Mouse (Mus musculus) embryonic facial prominence, embryonic 10.5 days (tissue): ENCODE measurements around the gene Camta1. TPM values are rescaled to one million over a fixed set of nuclear protein-coding genes. Genes with fewer than 3 reads are reported as not detected.

Source experiments
- DNase-seq: peaks from one replicate; pipeline ENCODE4 v3.0.0-alpha.2; 2017; ENCODE audit warnings: low spot score
- H3K27ac ChIP-seq: fragments of 300-500 bp; sonication (generic); replicated peaks from 2 replicates; pipeline ENCODE4 v1.5.1; 2016; ENCODE audit warnings: mild to moderate bottlenecking
- H3K27me3 ChIP-seq: fragments of 300-500 bp; sonication (generic); replicated peaks from 2 replicates; pipeline ENCODE4 v1.6.1; 2016; ENCODE audit warnings: low read depth, mild to moderate bottlenecking; ENCODE audit not compliant: poor library complexity, severe bottlenecking
- H3K36me3 ChIP-seq: fragments of 300-500 bp; sonication (generic); replicated peaks from 2 replicates; pipeline ENCODE4 v1.6.1; 2016; ENCODE audit warnings: mild to moderate bottlenecking, moderate library complexity
- H3K4me1 ChIP-seq: fragments of 300-500 bp; sonication (generic); 2 replicates; pipeline ENCODE4 v1.6.1; 2016
- H3K4me3 ChIP-seq: fragments of 300-500 bp; sonication (generic); 2 replicates; pipeline ENCODE4 v1.5.1; 2016; ENCODE audit warnings: mild to moderate bottlenecking, moderate library complexity
- H3K9me3 ChIP-seq: fragments of 300-500 bp; sonication (generic); 2 replicates; pipeline ENCODE4 v1.6.1; 2016; ENCODE audit warnings: mild to moderate bottlenecking
- WGBS: fragments of 180-500 bp; shearing (Covaris S2); methylation state at CpG from one replicate; pipeline ENCODE4 v1.1.7; 2016; 5-methylcytosine and 5-hydroxymethylcytosine counted together
- polyA plus RNA-seq: library from polyadenylated mRNA; unstranded; fragments of >200 nt; fragmentation: Nextera tagmentation; extraction: Ambion mirVana; gene quantifications from 2 replicates; pipeline ENCODE4 v1.2.1, GENCODE M21; 2016

Gene Camta1
- polyA plus RNA-seq, 1 experiment from 2014 or later, result 110 TPM

DNA sequence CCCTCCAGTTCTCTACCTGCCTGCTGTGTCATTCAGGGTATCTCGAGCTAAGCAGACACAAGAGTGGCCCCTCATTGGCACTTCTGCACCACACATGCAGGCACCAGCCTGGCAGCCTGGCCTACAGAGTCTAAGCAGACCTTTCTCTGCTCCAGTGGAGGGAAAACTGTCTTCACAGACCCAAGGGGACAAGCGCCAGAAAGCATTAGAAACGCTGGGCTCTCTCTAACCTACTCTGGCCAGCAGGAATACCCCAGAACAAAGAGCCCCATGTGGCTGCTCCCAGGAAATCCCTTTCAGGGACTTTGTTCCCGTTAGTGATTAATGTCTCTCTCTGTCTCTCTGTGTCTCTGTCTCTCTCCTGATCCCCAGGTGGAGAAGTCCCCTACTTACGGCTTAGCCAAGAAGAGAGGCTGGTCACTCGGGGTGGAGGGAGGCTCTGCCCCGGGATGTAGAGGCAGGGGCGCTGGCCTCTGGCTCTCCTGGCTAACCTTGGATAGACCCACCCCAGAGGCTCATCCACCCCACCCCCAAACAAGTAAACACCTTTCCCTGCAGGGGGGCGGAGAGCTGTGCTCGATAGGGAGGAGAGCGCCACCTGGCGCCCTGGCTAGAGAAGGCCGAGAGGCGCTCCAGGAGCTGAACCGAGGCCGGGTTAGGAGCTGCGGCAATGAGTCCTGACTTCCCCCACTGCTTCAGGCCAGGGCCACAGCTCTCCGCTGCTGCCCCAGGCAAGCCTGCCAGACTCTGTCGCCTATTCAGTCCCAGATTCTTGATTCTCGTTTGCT lies 722.4 kb downstream of the Camta1 start:
- peak overlapping the region; percentile 76 for H3K27ac ChIP-seq
- peaks cover 8% of the 10 kb centered on the region; the same call in 1 of the 2 replicates for H3K9me3 ChIP-seq
- peaks cover 39% of the 10 kb centered on the region for H3K4me1 ChIP-seq
- H3K27me3 ChIP-seq, result peaks cover 48% of the 10 kb centered on the region
- peak; percentile 86 for DNase-seq
- H3K4me3 ChIP-seq, result peak overlapping the region; percentile 42
- no peaks in the 10 kb centered on the region for H3K36me3 ChIP-seq
- WGBS, result 4% methylated on average over 20 of the region's 20 CpGs

DNA sequence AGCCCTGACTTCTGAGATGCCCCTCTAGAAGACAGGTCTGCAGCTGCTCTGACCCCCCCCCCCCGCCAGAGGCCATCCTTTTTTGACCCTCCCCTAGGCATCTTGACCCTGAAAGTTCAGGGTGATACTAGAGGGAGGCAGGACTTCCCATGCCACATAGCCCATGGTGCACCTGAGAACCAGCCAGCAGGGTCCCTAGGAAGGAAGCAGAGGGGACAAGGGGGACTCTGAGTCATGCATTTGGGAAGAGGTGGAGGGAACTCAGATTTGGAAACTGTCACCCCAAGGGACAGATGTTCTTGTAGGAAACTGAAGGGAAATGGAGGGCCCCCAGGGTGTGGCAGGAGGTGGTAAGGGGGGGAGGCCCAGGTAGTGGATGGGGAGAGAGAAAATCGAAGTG lies 723.1 kb downstream of the Camta1 start:
- 0 out of 2 replicates have a peak overlapping the region, but pooled peaks have one; percentile 3 for H3K27ac ChIP-seq
- H3K36me3 ChIP-seq, result no peaks in the 10 kb centered on the region
- no peak for DNase-seq
- no peak overlapping the region for H3K4me3 ChIP-seq
- peaks cover 48% of the 10 kb centered on the region for H3K27me3 ChIP-seq
- WGBS, result 17% methylated on average over 2 of the region's 2 CpGs
- peaks cover 39% of the 10 kb centered on the region for H3K4me1 ChIP-seq
- 0 out of 2 replicates have a peak, but pooled peaks cover 2% of the 10 kb centered on the region for H3K9me3 ChIP-seq

DNA sequence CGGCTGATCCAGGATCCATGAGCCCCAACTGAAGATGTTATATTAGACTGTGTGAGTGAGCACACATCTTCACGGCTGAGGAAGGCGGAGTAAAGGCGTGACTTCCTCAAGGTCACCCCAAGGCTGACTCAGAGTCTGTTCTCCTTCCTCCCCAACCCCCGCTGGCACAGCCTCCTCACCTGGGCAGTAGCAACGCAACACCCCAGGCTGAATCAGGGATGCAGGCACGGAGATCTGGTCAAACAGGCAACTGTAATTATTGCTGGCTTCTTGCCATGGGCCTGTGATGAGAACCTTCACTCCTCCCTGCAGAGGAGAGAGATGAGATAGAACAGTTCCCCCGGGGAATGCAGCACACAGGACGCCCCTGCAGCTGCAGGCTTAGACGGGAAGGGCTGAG lies 723.5 kb downstream of the Camta1 start:
- 39% methylated on average over 10 of the region's 10 CpGs for WGBS

DNA sequence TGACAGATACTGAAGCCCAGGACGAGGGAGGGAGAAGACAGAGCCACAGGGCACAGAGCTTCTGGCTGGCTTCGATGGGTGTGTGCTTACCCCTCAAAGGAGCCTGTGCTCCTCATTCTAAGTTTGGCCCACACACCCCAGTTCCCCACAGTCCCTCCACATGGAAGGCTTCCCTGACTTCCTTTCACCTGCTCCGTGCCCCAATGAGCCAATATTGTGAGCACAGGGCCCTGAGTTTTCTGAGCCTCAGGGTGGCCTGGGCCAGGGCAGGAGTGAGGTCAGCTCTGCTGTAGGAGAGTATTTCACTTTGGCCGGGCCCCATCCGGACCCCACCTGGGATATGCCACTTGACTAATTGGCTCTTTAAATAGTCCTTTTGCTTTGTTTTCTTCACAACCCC lies 724.0 kb downstream of the Camta1 start:
- DNase-seq, result no peak
- WGBS, result 60% methylated on average over 5 of the region's 5 CpGs
- Histone ChIP-seq H3K36me3 (no peaks in the 10 kb centered on the region), H3K27me3 (peaks cover 48% of the 10 kb centered on the region), H3K4me3 (no peak overlapping the region), H3K27ac (no peak overlapping the region), H3K4me1 (peaks cover 40% of the 10 kb centered on the region), H3K9me3 (no peaks in the 10 kb centered on the region)

More for the DNA sequence above, 723.5 kb downstream of the Camta1 start:
- Histone ChIP-seq H3K4me3 (no peak overlapping the region), H3K4me1 (peaks cover 39% of the 10 kb centered on the region), H3K27me3 (peaks cover 48% of the 10 kb centered on the region), H3K9me3 (no peaks in the 10 kb centered on the region), H3K27ac (no peak overlapping the region), H3K36me3 (no peaks in the 10 kb centered on the region)
- no peak for DNase-seq

DNA sequence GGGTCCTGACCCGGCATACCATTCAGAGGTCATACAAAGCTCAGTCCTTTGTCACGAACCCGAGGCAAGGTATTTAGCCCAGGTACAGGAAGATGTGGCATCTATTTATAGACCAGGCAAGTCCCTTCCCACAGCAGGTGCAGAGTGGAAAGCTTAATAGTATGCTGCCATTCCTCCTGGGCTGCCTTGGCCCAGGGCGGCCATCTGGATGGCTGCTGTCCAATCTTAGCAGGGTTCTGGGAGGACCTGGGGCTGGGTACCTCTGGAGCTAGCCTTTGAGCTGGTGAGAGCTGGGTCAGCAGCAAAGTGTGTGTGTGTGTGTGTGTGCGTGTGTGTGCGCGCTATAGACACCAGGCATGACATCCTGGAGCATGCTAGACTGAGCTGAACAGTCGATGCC lies 726.2 kb downstream of the Camta1 start:
- Histone ChIP-seq H3K9me3 (no peaks in the 10 kb centered on the region), H3K4me3 (no peak overlapping the region), H3K27ac (no peak overlapping the region), H3K4me1 (peaks cover 43% of the 10 kb centered on the region), H3K36me3 (no peaks in the 10 kb centered on the region), H3K27me3 (peaks cover 44% of the 10 kb centered on the region)
- no peak for DNase-seq
- 85% methylated on average over 8 of the region's 8 CpGs for WGBS

DNA sequence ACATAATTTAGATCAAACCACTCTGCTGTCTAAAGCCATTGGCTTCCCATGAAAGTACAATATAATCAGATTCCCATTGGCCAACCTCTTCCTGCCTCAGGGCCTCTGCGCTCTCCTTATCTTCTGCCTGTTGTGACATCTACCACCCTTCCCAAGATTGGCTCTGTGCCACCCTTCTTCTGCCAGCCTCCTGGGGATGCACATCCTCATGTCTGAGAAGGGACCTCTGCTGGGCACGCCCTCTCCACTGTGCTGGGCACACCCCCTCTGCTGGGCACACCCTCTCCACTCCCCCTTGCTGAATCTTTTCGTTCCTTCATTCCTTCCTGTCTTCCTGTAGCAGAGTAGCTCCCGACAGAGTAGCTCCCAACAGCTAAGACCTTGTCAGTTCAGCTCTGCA lies 727.9 kb downstream of the Camta1 start:
- no peak overlapping the region for H3K4me3 ChIP-seq
- H3K27ac ChIP-seq, result no peak overlapping the region
- 76% methylated on average over 4 of the region's 4 CpGs for WGBS
- no peaks in the 10 kb centered on the region for H3K36me3 ChIP-seq
- H3K4me1 ChIP-seq, result peaks cover 39% of the 10 kb centered on the region
- H3K27me3 ChIP-seq, result peaks cover 36% of the 10 kb centered on the region
- DNase-seq, result no peak
- no peaks in the 10 kb centered on the region for H3K9me3 ChIP-seq

DNA sequence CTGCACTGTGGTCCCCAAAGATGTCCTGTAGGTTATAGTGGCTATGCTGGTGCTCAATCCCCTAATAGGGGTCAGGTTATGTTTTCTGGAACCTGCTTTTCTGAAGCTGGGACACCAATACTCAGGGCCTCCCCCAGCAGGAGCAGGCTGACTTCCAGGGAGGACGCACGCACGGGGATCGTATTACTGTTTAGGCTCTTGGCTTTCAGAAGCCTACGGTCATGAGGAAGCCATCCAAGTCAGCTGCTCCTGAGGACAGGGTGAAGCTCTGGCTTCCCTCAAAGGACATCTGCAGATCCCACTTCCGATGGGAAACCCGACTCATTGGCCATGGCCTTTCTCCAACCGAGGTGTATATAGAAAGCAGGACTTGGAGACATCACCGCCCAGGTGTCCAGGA lies 729.2 kb downstream of the Camta1 start:
- no peaks in the 10 kb centered on the region for H3K36me3 ChIP-seq
- peaks cover 38% of the 10 kb centered on the region for H3K4me1 ChIP-seq
- no peaks in the 10 kb centered on the region for H3K9me3 ChIP-seq
- peaks cover 25% of the 10 kb centered on the region for H3K27me3 ChIP-seq
- no peak for DNase-seq
- no peak overlapping the region for H3K4me3 ChIP-seq
- 76% methylated on average over 9 of the region's 9 CpGs for WGBS
- H3K27ac ChIP-seq, result no peak overlapping the region

DNA sequence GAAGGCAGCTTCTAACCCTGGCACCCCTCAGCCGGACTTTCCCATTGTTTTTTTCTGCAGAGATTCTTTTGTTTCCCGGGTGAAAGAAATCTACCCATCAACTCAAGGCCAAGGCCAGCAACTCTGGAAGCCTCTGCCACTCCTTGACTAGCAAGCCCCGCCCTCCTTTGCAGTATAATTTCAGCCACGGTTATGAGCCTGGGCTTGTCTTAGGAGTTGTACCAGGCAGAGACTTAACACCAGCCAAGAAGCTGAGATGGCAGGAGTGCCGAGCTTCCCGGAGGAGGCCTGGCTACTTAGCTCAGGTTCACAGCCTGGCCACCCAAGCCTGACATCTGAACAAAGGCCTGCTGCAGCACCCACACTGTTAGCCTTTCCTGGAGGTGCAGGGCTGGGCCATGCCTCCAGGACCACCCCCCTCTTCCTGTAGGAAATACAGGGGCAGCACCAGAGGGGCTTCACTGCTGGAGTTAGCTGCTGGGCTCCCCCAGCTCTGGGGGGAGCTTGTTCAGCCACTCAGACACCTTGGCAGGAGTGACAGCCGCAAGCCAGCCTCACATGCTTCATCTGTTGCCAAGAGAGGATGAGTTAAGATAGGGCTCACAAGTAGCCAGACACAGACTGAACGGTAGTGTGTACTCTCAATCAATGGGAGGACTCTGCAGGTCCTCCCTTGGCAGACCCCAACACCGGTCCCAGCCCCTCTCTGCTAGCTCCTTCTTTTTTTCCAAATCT lies 730.8 kb downstream of the Camta1 start:
- Histone ChIP-seq H3K27ac (peak overlapping the region; percentile 72), H3K4me1 (peaks cover 45% of the 10 kb centered on the region), H3K9me3 (no peaks in the 10 kb centered on the region), H3K27me3 (peaks cover 21% of the 10 kb centered on the region), H3K4me3 (no peak overlapping the region), H3K36me3 (peaks cover 11% of the 10 kb centered on the region; the same call in 1 of the 2 replicates)
- no peak for DNase-seq
- WGBS, result 67% methylated on average over 9 of the region's 9 CpGs

DNA sequence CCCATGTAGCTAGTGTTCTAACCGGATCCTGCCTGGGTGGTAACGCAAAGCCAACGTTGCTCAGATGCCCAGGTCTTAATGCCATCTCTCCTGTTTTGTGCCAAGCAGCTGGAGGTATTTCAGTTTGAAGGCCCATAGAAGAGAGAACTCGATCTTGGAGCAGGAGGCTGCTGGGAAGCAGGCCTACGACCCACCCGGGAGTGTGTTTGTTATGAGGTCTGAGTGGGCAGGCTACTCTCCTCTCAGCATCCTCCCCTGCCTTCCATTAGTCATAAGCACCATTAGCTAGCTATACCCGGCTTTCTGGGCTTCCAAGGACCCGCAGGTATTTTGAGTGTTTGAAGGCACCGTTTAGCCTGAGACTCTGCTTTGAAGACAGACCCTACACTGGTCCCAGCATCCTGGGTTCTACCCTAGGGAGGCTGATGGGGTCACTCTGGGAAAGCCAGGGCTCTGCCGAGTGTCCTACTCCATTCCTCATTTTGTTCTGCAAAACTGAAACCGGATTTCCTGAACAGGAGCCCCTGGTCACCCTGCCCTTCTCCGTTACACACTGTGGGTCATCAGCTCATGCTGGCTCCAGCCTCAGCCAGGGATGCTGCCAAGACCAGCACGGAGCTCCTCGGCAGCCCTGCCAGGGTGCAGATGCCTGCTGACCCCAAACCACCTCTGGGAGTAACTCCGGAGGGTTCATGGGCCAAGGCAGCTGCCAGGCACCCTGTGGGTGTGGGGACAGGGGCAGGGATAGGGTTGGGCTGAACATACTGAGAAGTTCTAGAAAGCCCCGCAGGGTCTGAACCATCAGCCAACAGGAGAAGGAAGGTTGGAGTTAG lies 731.7 kb downstream of the Camta1 start:
- DNase-seq, result no peak
- H3K27ac ChIP-seq, result peak overlapping the region; percentile 99
- 73% methylated on average over 16 of the region's 16 CpGs for WGBS
- peaks cover 16% of the 10 kb centered on the region for H3K27me3 ChIP-seq
- peaks cover 45% of the 10 kb centered on the region for H3K4me1 ChIP-seq
- peak overlapping the region; percentile 78 for H3K4me3 ChIP-seq
- H3K9me3 ChIP-seq, result no peaks in the 10 kb centered on the region
- H3K36me3 ChIP-seq, result peaks cover 21% of the 10 kb centered on the region

DNA sequence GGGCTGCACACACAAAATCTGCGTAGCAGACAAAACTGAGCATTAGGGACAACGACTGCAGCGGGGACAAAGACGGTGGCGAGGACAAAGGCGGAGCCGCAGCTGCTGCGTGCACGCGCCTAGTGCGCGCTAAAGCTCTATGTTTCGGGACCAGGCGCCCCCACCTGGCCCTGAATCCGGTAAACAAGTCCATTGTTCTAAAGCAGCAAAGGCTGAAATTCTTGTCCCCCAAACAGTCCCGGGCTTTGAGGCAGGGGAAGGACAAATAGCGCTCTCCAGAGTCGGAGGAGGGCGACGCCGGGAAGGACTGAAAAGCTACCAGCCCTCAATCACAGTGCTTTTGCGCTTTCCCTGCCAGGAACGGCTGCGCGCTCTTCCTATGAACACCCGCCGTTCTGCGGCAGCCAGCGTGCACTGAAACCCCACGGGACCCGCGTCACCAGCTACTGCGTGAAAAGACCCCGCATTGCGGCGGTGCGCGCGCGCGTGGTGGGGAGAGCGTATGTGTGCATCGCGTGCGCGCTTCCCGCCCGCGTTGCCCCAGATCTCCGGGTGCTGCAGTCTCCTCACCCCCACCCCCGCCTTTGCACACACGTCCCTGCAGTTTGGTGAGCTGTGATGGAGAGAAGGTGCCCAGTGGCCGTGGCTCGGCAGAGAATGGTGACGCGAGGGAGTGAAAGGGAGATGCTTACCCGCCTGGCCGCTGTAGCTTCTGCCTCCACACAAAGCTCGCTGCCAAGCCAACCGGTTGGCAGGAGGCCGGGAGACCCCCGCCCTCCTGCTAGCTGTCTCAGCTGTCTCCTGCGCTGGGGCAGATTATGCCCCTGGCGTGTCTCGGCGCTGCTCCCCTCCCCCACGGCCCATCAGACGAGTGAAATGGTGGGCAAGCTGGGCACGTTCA lies 732.8 kb downstream of the Camta1 start:
- peak; percentile 88 for DNase-seq
- under 1% methylated on average over 69 of the region's 69 CpGs for WGBS
- Histone ChIP-seq H3K4me3 (peak overlapping the region; percentile 78), H3K9me3 (no peaks in the 10 kb centered on the region), H3K36me3 (peaks cover 32% of the 10 kb centered on the region), H3K27me3 (peaks cover 16% of the 10 kb centered on the region), H3K27ac (peak overlapping the region; percentile 99), H3K4me1 (peaks cover 45% of the 10 kb centered on the region)

DNA sequence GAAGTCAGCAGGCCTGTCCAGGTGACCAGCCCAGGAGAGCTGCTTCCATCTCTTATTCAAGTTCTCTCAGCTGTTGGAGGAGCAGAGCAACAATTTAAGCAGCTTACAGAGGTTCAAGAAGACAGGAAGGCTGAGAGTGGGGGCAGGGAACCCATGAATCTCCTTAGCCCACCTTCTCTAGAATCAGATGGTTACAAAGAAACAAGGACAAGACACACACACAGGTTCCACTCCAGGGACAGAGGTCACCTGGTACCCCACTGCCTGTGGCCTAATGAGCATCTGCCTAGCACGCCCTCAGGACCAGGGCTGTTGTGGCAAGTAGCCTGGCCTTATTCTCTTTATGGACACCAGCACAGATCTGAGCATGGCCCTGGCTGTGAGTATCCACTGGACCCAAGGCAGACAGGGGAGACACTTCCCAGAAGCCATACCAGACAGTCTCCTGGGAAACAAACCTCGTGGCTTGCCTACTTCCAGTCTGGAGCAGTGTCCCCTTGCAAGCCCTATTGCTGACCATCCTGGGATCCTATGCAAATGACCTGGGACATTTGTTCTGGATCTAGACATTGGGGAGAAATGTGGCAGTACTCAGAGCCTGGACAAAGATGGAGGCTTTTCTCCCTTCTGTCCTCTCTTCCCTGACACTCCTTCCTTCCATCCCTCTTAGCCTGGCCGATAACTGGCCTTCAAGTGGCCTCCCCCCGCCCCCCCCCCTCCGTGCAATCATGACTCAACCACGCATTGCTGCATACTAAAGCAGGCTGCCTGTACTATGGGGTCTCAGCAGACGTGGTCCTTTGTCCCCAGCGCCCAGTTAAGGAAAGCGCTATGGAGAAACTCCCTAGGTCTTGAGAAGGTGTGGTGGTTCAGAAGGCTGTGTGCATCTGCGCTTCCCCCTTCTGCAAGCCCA lies 733.8 kb downstream of the Camta1 start:
- WGBS, result 9% methylated on average over 10 of the region's 10 CpGs
- H3K27me3 ChIP-seq, result peaks cover 16% of the 10 kb centered on the region
- peaks cover 45% of the 10 kb centered on the region for H3K4me1 ChIP-seq
- H3K36me3 ChIP-seq, result peaks cover 38% of the 10 kb centered on the region
- peak overlapping the region; percentile 99 for H3K27ac ChIP-seq
- H3K4me3 ChIP-seq, result peak overlapping the region; percentile 78
- H3K9me3 ChIP-seq, result no peaks in the 10 kb centered on the region
- peak; percentile 51 for DNase-seq
